Mouse (Mus musculus) ES-E14 (cell line): ENCODE data around the gene Egln1. TPM values are rescaled to one million over a fixed set of nuclear protein-coding genes. Genes with fewer than 3 reads are reported as not detected.
A peak's percentile ranks its signal among the peaks of the same experiment; 100 is the strongest.

Experiments used
- DNase-seq: peaks from one replicate; pipeline ENCODE4 v3.0.0-alpha.2; 2013; ENCODE audit warnings: low read depth, low spot score
- H3K27ac ChIP-seq: 2 replicates; pipeline ENCODE4 v1.5.1; 2012; ENCODE audit warnings: low read depth, mild to moderate bottlenecking, low read length, moderate library complexity, mixed read lengths; ENCODE audit not compliant: poor library complexity, insufficient read depth, severe bottlenecking
- H3K36me3 ChIP-seq: 2 replicates; pipeline ENCODE4 v1.6.1; 2012; ENCODE audit warnings: mild to moderate bottlenecking, low read length, moderate library complexity, mixed read lengths; ENCODE audit not compliant: control insufficient read depth, poor library complexity, insufficient read depth, severe bottlenecking
- H3K4me1 ChIP-seq, 2 experiments: fragments of 150-350 bp in 1 of 2; sonication (generic) in 1 of 2; 2 replicates each; pipeline ENCODE4 v1.6.1; 2012; ENCODE audit warnings: low read length in 2 of 2, mild to moderate bottlenecking in 1 of 2, mixed read lengths in 1 of 2; ENCODE audit not compliant: control insufficient read depth in 2 of 2, insufficient read depth in 2 of 2, poor library complexity in 1 of 2
- H3K4me3 ChIP-seq, 2 experiments: fragments of 150-350 bp in 1 of 2; sonication (generic) in 1 of 2; 2 replicates each; pipeline ENCODE4 v1.5.1; 2012; ENCODE audit warnings: low read length in 2 of 2, low read depth in 1 of 2, mild to moderate bottlenecking in 1 of 2, mixed read lengths in 1 of 2; ENCODE audit not compliant: insufficient read depth in 1 of 2, poor library complexity in 1 of 2, severe bottlenecking in 1 of 2
- H3K9ac ChIP-seq: 2 replicates; pipeline ENCODE4 v1.6.1; 2012; ENCODE audit warnings: low read depth, mild to moderate bottlenecking, low read length, mixed read lengths; ENCODE audit not compliant: poor library complexity, insufficient read depth, severe bottlenecking
- H3K9me3 ChIP-seq: fragments of 150-350 bp; sonication (generic); 2 replicates; pipeline ENCODE4 v1.6.1; 2012; ENCODE audit warnings: low read depth, mild to moderate bottlenecking, low read length; ENCODE audit not compliant: control insufficient read depth, insufficient read depth
- CHD2 ChIP-seq: IDR thresholded peaks from 2 replicates; pipeline ENCODE4 v1.6.1; 2014; ENCODE audit warnings: mild to moderate bottlenecking, low read depth, low read length, inconsistent platforms
- HCFC1 ChIP-seq: IDR thresholded peaks from 2 replicates; pipeline ENCODE4 v1.6.1; 2012; ENCODE audit warnings: low read length, inconsistent platforms, borderline replicate concordance; ENCODE audit not compliant: insufficient read depth
- MAFK ChIP-seq: IDR thresholded peaks from 2 replicates; pipeline ENCODE4 v1.6.1; 2014; ENCODE audit warnings: mild to moderate bottlenecking, low read depth, low read length, inconsistent platforms; ENCODE audit not compliant: insufficient read depth
- ZC3H11A ChIP-seq: IDR thresholded peaks from 2 replicates; pipeline ENCODE4 v1.6.1; 2012; ENCODE audit warnings: low read depth, mild to moderate bottlenecking, inconsistent platforms, low read length, borderline replicate concordance
- ZNF384 ChIP-seq: IDR thresholded peaks from 2 replicates; pipeline ENCODE4 v1.6.1; 2012; ENCODE audit warnings: low read depth, low read length, inconsistent platforms
- in situ Hi-C, 2 experiments: fragments of 600-800 bp; cut with MboI; formaldehyde crosslinking; loops; one replicate each; pipeline ENCODE4 v1.15.1; 2025; ENCODE audit warnings: low sequenced_read_pairs in 2 of 2, inconsistent platforms in 1 of 2; ENCODE audit not compliant: unreplicated experiment in 2 of 2
- total RNA-seq: library from RNA; depleted of rRNA; stranded (reverse); fragments of 300-350 nt; gene quantifications from 2 replicates; pipeline ENCODE4 v1.2.3, GENCODE M21; 2012

Egln1 gene
- total RNA-seq, 1 experiment = 15.8 TPM

GRCm38 (mm10) chr8:124905482-124905881, 43.6 kb downstream of the Egln1 start:
- peaks cover 32% of the 10 kb centered on the region for H3K36me3 ChIP-seq
- TF ChIP-seq MAFK (no peak), HCFC1 (no peak), ZC3H11A (no peak), ZNF384 (no peak)
- H3K4me3 ChIP-seq = no peak overlapping the region
- no peaks in the 10 kb centered on the region for H3K4me1 ChIP-seq
- no peaks in the 10 kb centered on the region for H3K9me3 ChIP-seq
- DNase-seq = no peak
- H3K9ac ChIP-seq = no peak overlapping the region
- in situ Hi-C loops = no loop called here
- no peak overlapping the region for H3K27ac ChIP-seq

- peaks cover 41% of the 10 kb centered on the region for H3K36me3 ChIP-seq
- no peak overlapping the region for H3K4me3 ChIP-seq
- in situ Hi-C loops = no loop called here
- TF ChIP-seq MAFK = no peak
- no peak for TF ChIP-seq ZC3H11A
- no peak overlapping the region for H3K27ac ChIP-seq
- H3K9ac ChIP-seq = no peak overlapping the region
- peaks cover 0 to 5% of the 10 kb centered on the region in 2 experiments; a peak in 1 of 4 replicates for H3K4me1 ChIP-seq
- no peak for DNase-seq
- no peaks in the 10 kb centered on the region for H3K9me3 ChIP-seq
These were observed 45.9 kb downstream of the Egln1 start for GRCm38 (mm10) chr8:124903198-124903597.

GRCm38 (mm10) chr8:124898251-124898905, 50.7 kb downstream of the Egln1 start:
- Histone ChIP-seq H3K9me3 (no peaks in the 10 kb centered on the region), H3K9ac (peak overlapping the region; percentile 93), H3K36me3 (peaks cover 44% of the 10 kb centered on the region), H3K4me3 (peak overlapping the region; percentile 65 to 95), H3K4me1 (peaks cover 0 to 14% of the 10 kb centered on the region in 2 experiments; a peak in 2 of 4 replicates), H3K27ac (no peak overlapping the region)
- in situ Hi-C loops = no loop called here
- no peak for DNase-seq
- TF ChIP-seq ZNF384 = no peak
- TF ChIP-seq HCFC1 = no peak
- TF ChIP-seq CHD2 = no peak
- TF ChIP-seq ZC3H11A = no peak
- no peak for TF ChIP-seq MAFK

GRCm38 (mm10) chr8:124897386-124898250, 51.5 kb downstream of the Egln1 start, which contains the start of the genes Exoc8 and Sprtn:
Exoc8 (minus strand) TSS chr8:124897705.
Sprtn (plus strand) TSS chr8:124897886.
- Histone ChIP-seq H3K36me3 (peaks cover 36% of the 10 kb centered on the region), H3K9ac (peak within 1 kb of the TSS; percentile 93), H3K4me1 (peaks cover 0 to 14% of the 10 kb centered on the region in 2 experiments; a peak in 2 of 4 replicates), H3K27ac (no peak within 1 kb of the TSS), H3K9me3 (no peaks in the 10 kb centered on the region), H3K4me3 (peak within 1 kb of the TSS; percentile 73 to 95)
- DNase-seq = peak; percentile 86
- TF ChIP-seq MAFK (no peak), HCFC1 (peak; percentile 16), ZC3H11A (no peak), ZNF384 (no peak), CHD2 (peak; percentile 93)
- in situ Hi-C loops = no loop called here
